Mouse (Mus musculus): ENCODE results near the gene Fstl4. TPM values are rescaled to one million over a fixed set of nuclear protein-coding genes. Genes with fewer than 3 reads are reported as not detected.

Fstl4 gene
- polyA plus RNA-seq (2012; rRNA removed) (0.01 and 0.02 TPM in 2 replicates), polyA plus RNA-seq (2014; fragmentation: Nextera tagmentation; extraction: Ambion mirVana) (0.05 TPM in 1 of 2 replicates, not detected in the other)

DNA sequence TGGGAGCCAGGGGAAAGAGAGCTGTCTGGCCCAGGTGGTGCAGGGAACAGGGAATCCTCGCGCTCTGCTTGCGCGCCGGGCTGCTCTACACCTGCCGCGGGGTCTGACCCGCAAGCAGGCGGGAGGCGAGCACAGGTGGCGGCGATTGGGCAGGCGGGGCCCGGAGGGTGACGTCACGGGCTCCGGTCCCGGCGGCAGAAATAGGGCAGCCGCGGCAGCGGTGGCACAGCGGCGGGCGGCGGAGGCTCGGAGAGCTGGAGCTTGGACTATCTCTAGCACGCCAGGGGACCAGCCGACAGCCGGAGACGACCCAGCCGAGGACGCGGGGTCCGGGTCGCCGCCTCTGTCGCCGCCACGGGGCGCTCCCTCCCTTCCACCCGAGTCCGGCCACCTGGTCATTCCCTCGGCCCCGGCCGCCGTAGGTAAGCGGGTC, at the start of gene Fstl4:
Gene Fstl4, plus strand, starts transcription at position 174 of the 433 bp plus-strand sequence.
- Histone ChIP-seq H3K27ac (no peak within 1 kb of the TSS), H3K4me2 (ENCODE audit: low read depth) (peak within 1 kb of the TSS; percentile 40), H3K4me3 (ENCODE audit: insufficient read depth in 1 of 2, low read depth in 2 of 2, low read length in 2 of 2) (peak within 1 kb of the TSS in 1 of 2 experiments; percentile 30; a peak in 2 of 4 replicates), H3K27me3 (ENCODE audit: control insufficient read depth, insufficient read depth, low read length) (peaks cover 38% of the 10 kb centered on the region), H3K36me3 (replicated peaks; ENCODE audit: control insufficient read depth, insufficient read depth, low read depth) (no peaks in the 10 kb centered on the region), H3K4me1 (replicated peaks; ENCODE audit: control insufficient read depth in 2 of 2, insufficient read depth in 2 of 2, low read length in 1 of 2) (no peaks in the 10 kb centered on the region), H3K9me3 (ENCODE audit: control insufficient read depth, low read length) (no peaks in the 10 kb centered on the region), H3K9ac (replicated peaks) (no peak within 1 kb of the TSS)
- DNase-seq (ENCODE audit: low read depth in 3 of 3, low spot score in 3 of 3) (no peak), ATAC-seq (ENCODE audit: insufficient read depth) (no peak)
- under 1% methylated on average over 32 of the region's 48 CpGs for WGBS (ENCODE audit: insufficient replicate concordance)
- TF ChIP-seq CTCF (IDR thresholded peaks at IDR 0.05; ENCODE audit: low read depth) (no peak), EP300 (IDR thresholded peaks at IDR 0.05; ENCODE audit: low read depth) (no peak)

DNA sequence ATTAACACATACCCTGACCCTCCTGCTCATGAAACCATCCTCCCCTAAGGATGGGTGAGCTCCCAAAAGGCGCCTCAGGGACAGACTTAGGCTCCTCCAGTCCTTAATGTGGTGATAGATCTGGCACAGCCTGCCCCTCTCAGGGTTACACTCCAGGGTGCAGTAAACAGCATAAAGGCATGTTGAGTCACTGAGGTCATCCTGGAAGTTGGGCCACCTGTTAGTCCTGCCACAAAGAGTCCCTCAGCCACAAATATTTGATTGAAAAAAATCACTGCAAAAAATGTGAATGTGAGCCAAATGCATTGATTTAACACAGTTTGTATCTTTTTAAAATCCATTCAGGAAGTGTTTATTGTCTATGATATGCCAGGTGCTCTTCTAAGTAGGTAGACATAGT, 45.9 kb upstream of the Fstl4 start:
- Histone ChIP-seq H3K27me3 (ENCODE audit: control insufficient read depth, insufficient read depth, low read length) (no peaks in the 10 kb centered on the region), H3K27ac (no peak overlapping the region), H3K9me3 (ENCODE audit: control insufficient read depth, low read length) (no peaks in the 10 kb centered on the region), H3K4me1 (replicated peaks; ENCODE audit: control insufficient read depth in 2 of 2, insufficient read depth in 2 of 2, low read length in 1 of 2) (no peaks in the 10 kb centered on the region), H3K9ac (replicated peaks) (no peak overlapping the region), H3K4me2 (ENCODE audit: low read depth) (no peak overlapping the region), H3K4me3 (ENCODE audit: insufficient read depth in 1 of 2, low read depth in 2 of 2, low read length in 2 of 2) (no peak overlapping the region), H3K36me3 (replicated peaks; ENCODE audit: control insufficient read depth, insufficient read depth, low read depth) (no peaks in the 10 kb centered on the region)
- DNase-seq (ENCODE audit: low read depth in 3 of 3, low spot score in 3 of 3) (no peak), ATAC-seq (ENCODE audit: insufficient read depth) (no peak)
- WGBS (ENCODE audit: insufficient replicate concordance): 44% methylated on average over 1 of the region's 1 CpGs
- TF ChIP-seq CTCF (IDR thresholded peaks at IDR 0.05; ENCODE audit: low read depth): no peak
- no peak for TF ChIP-seq EP300 (IDR thresholded peaks at IDR 0.05; ENCODE audit: low read depth)

DNA sequence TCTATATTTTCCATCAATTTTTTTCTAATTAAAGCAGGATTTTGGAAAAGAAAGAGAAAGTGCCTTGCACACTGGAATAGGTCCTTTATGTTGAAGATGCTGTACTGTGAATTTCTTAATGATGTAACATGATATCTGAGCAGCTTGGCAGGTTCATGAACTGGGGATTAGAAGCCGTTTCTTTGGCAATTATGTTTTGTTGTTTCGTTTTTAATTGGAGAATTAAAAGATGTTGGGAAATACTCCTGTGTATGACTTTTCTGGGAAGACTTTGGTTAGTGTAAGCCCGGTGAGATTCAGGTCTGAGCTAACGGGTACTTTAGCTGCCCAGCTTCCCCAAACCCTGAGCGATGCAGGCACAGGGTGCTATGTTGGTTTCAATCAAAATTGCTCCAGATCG, 43.3 kb upstream of the Fstl4 start:
- no peak for TF ChIP-seq EP300 (IDR thresholded peaks at IDR 0.05; ENCODE audit: low read depth)
- TF ChIP-seq CTCF (IDR thresholded peaks at IDR 0.05; ENCODE audit: low read depth): no peak
- ATAC-seq (ENCODE audit: insufficient read depth) (no peak), DNase-seq (ENCODE audit: low read depth in 3 of 3, low spot score in 3 of 3) (no peak)
- WGBS (ENCODE audit: insufficient replicate concordance): 55% methylated on average over 6 of the region's 6 CpGs
- Histone ChIP-seq H3K4me2 (ENCODE audit: low read depth) (no peak overlapping the region), H3K4me3 (ENCODE audit: insufficient read depth in 1 of 2, low read depth in 2 of 2, low read length in 2 of 2) (no peak overlapping the region), H3K36me3 (replicated peaks; ENCODE audit: control insufficient read depth, insufficient read depth, low read depth) (no peaks in the 10 kb centered on the region), H3K27me3 (ENCODE audit: control insufficient read depth, insufficient read depth, low read length) (no peaks in the 10 kb centered on the region), H3K4me1 (replicated peaks; ENCODE audit: control insufficient read depth in 2 of 2, insufficient read depth in 2 of 2, low read length in 1 of 2) (no peaks in the 10 kb centered on the region), H3K9me3 (ENCODE audit: control insufficient read depth, low read length) (no peaks in the 10 kb centered on the region), H3K27ac (no peak overlapping the region), H3K9ac (replicated peaks) (no peak overlapping the region)

DNA sequence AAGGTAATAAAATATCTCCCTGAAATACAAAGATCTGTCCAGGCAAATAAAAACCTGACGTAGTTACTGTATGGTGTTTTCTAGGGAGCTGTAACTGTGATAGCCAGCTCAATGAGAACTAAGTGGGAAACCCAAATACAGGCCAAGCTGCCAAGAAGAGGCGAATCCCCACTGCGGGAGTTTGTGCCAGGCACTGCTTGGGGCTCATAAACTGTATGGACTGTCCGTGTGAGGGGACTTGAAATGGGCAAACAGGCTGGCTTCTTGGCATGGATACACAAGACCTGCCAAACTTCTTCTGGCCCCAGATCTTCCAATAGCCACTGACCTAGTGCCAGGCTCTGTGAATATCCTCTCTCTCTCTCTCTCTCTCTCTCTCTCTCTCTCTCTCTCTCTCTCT, 41.7 kb upstream of the Fstl4 start:
- DNase-seq (ENCODE audit: low read depth in 3 of 3, low spot score in 3 of 3) (no peak), ATAC-seq (ENCODE audit: insufficient read depth) (no peak)
- H3K4me3 ChIP-seq (ENCODE audit: insufficient read depth in 1 of 2, low read depth in 2 of 2, low read length in 2 of 2): no peak overlapping the region
- H3K4me2 ChIP-seq (ENCODE audit: low read depth): no peak overlapping the region
- H3K9ac ChIP-seq (replicated peaks): no peak overlapping the region
- no peak overlapping the region for H3K27ac ChIP-seq
- WGBS (ENCODE audit: insufficient replicate concordance): 56% methylated on average over 4 of the region's 4 CpGs
- H3K4me1 ChIP-seq (replicated peaks; ENCODE audit: control insufficient read depth in 2 of 2, insufficient read depth in 2 of 2, low read length in 1 of 2): no peaks in the 10 kb centered on the region
- no peaks in the 10 kb centered on the region for H3K36me3 ChIP-seq (replicated peaks; ENCODE audit: control insufficient read depth, insufficient read depth, low read depth)
- TF ChIP-seq CTCF (IDR thresholded peaks at IDR 0.05; ENCODE audit: low read depth) (no peak), EP300 (IDR thresholded peaks at IDR 0.05; ENCODE audit: low read depth) (no peak)
- H3K27me3 ChIP-seq (ENCODE audit: control insufficient read depth, insufficient read depth, low read length): no peaks in the 10 kb centered on the region
- no peaks in the 10 kb centered on the region for H3K9me3 ChIP-seq (ENCODE audit: control insufficient read depth, low read length)

DNA sequence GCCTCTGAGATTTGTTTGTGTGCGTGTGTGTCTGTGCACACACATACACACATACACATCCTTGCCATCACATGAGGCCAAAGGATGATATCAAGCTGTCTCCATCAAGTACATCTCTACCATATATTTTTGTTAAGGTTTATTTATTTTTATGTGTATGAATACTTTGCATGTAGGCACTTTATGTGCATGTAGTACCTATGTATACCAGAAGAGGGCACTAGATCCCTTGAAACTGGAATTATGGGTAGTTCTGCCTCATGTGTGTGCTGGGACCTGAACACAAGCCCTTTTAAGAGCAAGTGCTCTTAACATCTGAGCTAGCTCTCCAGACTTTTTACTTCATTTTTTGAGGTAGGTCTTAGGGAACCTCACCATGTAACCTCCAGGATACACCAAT, 38.4 kb upstream of the Fstl4 start:
- whole genome bisulfite sequencing (ENCODE audit: insufficient replicate concordance): 81% methylated on average over 1 of the region's 1 CpGs
- Histone ChIP-seq H3K36me3 (replicated peaks; ENCODE audit: control insufficient read depth, insufficient read depth, low read depth) (no peaks in the 10 kb centered on the region), H3K9me3 (ENCODE audit: control insufficient read depth, low read length) (no peaks in the 10 kb centered on the region), H3K27me3 (ENCODE audit: control insufficient read depth, insufficient read depth, low read length) (no peaks in the 10 kb centered on the region), H3K4me1 (replicated peaks; ENCODE audit: control insufficient read depth in 2 of 2, insufficient read depth in 2 of 2, low read length in 1 of 2) (no peaks in the 10 kb centered on the region), H3K27ac (no peak overlapping the region), H3K4me3 (ENCODE audit: insufficient read depth in 1 of 2, low read depth in 2 of 2, low read length in 2 of 2) (no peak overlapping the region), H3K4me2 (ENCODE audit: low read depth) (no peak overlapping the region), H3K9ac (replicated peaks) (no peak overlapping the region)
- ATAC-seq (ENCODE audit: insufficient read depth): no peak
- no peak for DNase-seq (ENCODE audit: low read depth in 3 of 3, low spot score in 3 of 3)
- TF ChIP-seq EP300 (IDR thresholded peaks at IDR 0.05; ENCODE audit: low read depth) (no peak), CTCF (IDR thresholded peaks at IDR 0.05; ENCODE audit: low read depth) (peak; percentile 38; the same call in 1 of the 2 replicates)

Data from liver, embryonic 14.5 days (tissue).